Mouse (Mus musculus): Measurements from ENCODE around the gene Slc1a2.

The Slc1a2 gene

GRCm38 (mm10) chr2:102663339-102663738, 4.9 kb downstream of the Slc1a2 start:
- no peak for DNase-seq (ENCODE audit: low spot score in 2 of 2)

GRCm38 (mm10) chr2:102663865-102664264, 5.4 kb downstream of the Slc1a2 start:
- DNase-seq (ENCODE audit: low spot score in 2 of 2), result no peak

DNA sequence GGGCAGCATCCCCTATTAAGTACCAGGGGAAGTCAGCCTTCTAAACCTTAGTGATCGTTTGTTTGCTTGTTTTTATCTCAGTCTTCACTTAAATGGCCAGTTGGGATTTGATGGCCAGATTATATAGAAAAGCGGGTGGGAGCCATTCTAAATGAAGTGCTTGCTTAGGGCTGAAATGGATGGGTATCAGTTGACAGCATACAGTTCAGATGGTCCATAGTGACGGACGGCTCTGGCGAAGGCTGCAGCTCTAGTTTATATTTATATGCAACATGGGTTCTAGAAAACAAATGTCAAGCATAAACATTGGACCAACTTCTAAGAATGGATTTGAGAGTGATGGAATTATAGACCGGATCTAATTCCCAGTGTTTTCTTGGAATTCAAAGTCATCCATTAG, 9.5 kb downstream of the Slc1a2 start:
- DNase-seq (ENCODE audit: low spot score in 2 of 2), result no peak

DNA sequence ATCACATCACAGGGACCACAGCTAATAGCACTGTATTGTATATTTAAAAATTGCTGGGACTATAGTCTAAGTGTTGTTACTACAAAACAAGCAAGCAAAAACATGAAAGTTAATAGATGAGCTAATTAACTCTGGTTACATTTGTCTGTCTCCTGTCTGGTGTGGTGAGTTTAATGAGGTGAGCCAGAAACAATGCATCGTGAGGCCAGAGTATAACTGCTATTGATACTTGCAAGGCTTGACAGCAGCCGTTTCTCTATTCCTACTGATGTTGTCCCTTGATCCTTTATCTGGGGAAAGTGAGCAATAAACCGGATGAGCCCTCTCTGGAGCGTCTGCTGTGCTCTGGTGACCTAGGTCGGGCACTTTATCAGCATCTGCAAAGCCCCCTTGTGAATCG, 11.1 kb downstream of the Slc1a2 start:
- DNase-seq (ENCODE audit: low spot score in 2 of 2), result no peak

GRCm38 (mm10) chr2:102674582-102674981, 16.1 kb downstream of the Slc1a2 start:
- DNase-seq (ENCODE audit: low spot score in 2 of 2), result no peak

GRCm38 (mm10) chr2:102675275-102675674, 16.8 kb downstream of the Slc1a2 start:
- DNase-seq (ENCODE audit: low spot score in 2 of 2), result peak; percentile 65 to 75

DNA sequence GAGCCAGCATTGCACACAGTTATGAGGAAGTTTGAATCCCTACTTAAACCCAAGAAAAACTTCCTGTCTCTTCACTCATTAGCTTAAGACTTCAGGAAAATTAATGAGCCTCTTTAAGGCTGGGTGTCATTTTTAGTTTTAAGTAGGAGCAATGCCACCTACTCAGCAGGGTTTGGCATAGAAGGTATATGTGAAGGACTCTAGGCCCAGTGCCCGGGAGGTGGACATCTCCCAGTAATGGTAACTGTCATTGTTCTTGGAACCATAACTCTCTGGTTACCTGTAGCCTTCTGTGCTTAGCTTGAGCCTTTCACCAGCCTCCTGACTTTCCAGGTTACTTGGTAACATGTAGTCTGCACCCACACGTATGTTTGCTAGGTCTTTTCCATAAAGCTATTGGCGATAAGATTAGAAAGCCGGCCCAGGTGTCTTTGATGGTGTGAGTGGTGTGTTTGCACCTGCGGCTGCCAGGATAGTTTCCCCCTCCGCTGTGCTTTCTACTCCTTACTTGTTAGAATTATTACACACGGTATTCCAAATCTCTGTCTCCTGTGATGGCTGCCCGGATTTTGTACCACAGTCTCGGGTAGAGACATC, 18.4 kb downstream of the Slc1a2 start:
- no peak for DNase-seq (ENCODE audit: low spot score in 2 of 2)

DNA sequence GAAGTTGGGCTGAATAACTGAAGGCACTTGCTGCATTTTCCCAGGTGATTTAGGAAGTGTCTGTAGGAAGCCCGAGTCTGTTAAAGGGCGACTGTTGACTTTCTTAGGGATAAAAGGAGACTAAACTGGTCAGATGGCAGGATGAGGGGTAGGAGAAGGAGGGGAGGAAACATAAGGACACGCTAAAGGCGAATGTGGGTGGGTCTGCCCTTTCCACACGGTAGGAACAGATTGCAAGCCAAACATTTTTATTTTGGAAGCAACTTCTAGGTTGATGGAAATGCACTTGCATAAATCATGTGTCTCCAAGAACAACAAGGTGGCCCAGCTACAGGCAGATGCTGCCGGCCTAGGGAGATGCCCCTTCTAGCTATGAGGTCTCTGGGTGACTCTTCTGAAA, 18.9 kb downstream of the Slc1a2 start:
- no peak for DNase-seq (ENCODE audit: low spot score in 2 of 2)

- DNase-seq (ENCODE audit: low spot score in 2 of 2), result no peak
Observed at GRCm38 (mm10) chr2:102681351-102681750, 22.9 kb downstream of the Slc1a2 start.

GRCm38 (mm10) chr2:102682168-102682567, 23.7 kb downstream of the Slc1a2 start:
- DNase-seq (ENCODE audit: low spot score in 2 of 2), result peak in 1 of 2 experiments; percentile 51

GRCm38 (mm10) chr2:102685371-102686107, 27.1 kb downstream of the Slc1a2 start:
- DNase-seq (ENCODE audit: low spot score in 2 of 2), result no peak

DNA sequence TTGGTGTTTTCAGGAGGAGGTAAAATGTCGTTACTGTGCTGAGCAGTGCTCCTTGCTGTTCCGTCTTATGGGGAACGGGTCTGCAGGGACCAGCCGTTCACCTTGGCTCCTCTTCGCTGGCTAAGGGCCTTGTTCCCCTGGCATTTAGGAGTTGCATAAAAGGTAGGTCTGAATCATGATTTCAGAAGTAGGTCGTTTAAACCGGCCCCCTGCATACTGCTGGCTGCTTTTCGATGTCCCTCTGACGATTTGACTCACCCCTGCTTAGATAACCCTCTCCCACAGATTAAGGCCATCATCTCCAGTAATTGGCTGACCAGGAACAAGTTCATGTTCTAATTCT, 27.6 kb downstream of the Slc1a2 start:
- no peak for DNase-seq (ENCODE audit: low spot score in 2 of 2)

DNA sequence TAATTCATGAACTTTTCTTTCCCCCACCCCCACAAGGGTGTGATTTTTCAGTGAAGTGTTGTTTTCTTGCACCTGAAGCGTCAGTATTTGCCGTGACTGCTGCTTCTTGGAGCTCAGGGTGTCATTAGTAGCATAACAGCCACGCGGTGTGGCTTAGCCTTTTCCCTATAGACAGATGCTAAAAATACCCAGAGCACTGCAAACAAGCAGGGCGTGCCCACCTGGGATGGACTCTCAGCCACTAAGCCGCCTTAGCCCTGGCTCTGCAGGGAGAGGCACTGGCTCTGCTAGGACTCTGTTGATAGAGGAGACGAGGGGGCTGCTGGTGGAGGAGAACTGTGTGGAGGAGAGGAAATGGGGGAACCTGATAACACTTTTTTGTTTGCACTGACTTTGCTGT, 35.1 kb downstream of the Slc1a2 start:
- DNase-seq (ENCODE audit: low spot score in 2 of 2), result no peak

GRCm38 (mm10) chr2:102694750-102695149, 36.3 kb downstream of the Slc1a2 start:
- DNase-seq (ENCODE audit: low spot score in 2 of 2), result no peak

- no peak for DNase-seq (ENCODE audit: low spot score in 2 of 2)
Observed at GRCm38 (mm10) chr2:102695541-102695940, 37.1 kb downstream of the Slc1a2 start.

DNA sequence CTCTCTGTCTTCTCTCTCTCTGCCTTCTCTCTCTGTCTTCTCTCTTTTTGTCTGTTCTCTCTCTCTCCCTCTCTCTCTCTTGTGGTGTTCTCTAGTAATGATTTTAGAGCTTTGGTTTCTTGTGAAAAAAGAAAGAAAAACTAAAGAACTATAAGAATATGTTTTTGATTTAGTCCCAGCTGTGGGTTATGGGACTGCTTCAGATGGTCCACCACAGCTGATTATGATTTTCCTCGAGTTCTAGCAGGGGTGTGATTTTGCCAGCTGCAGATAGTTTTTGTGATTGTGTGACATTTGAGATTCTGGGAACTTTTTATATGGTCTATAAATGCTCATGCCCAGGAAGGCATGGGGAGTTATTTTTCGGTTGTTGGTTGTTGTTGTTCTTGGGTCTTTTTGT, 39.3 kb downstream of the Slc1a2 start:
- DNase-seq (ENCODE audit: low spot score in 2 of 2), result no peak

- DNase-seq (ENCODE audit: low spot score in 2 of 2), result no peak
Observed at GRCm38 (mm10) chr2:102699921-102700320, 41.5 kb downstream of the Slc1a2 start.

GRCm38 (mm10) chr2:102700695-102701094, 42.2 kb downstream of the Slc1a2 start:
- no peak for DNase-seq (ENCODE audit: low spot score in 2 of 2)

GRCm38 (mm10) chr2:102701382-102701781, 42.9 kb downstream of the Slc1a2 start:
- DNase-seq (ENCODE audit: low spot score in 2 of 2), result no peak

DNA sequence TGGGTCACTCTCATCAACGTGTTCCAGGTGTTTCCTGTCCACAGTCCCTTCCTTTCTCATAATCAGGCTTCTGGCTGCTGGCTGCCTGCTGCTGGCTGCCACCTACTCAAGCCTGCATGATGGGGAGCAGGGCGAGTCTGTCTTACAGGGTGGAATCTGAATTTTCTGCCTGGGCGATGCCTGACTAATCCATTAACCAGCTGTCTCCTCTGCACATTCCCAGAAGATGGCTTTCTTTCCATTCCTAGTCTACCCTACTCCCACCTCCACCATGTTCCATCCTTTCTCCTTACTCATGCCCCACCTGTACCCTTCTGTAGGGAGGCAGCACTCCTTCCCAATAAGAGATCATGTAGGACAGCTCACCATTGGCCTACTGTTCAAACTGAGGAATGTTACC, 45.1 kb downstream of the Slc1a2 start:
- no peak for DNase-seq (ENCODE audit: low spot score in 2 of 2)

GRCm38 (mm10) chr2:102704781-102705180, 46.3 kb downstream of the Slc1a2 start:
- no peak for DNase-seq (ENCODE audit: low spot score in 2 of 2)

- no peak for DNase-seq (ENCODE audit: low spot score in 2 of 2)
Observed at GRCm38 (mm10) chr2:102711511-102711910, 53.1 kb downstream of the Slc1a2 start.

- no peak for DNase-seq (ENCODE audit: low spot score in 2 of 2)
Observed at GRCm38 (mm10) chr2:102712049-102712448, 53.6 kb downstream of the Slc1a2 start.

Data from cerebellum, postnatal 4 days (tissue).